In genomic region chr7:112138509-112139405, GRCm38 (mm10) we compare ENCODE assay signal across 11 mouse cellular contexts. TPM values are rescaled to one million over a fixed set of nuclear protein-coding genes. Genes with fewer than 3 reads are reported as not detected.
A peak's percentile ranks its signal among the peaks of the same experiment; 100 is the strongest.
DNase-seq lines count a peak whose midpoint lies in the region; TF ChIP-seq lines count a peak whose summit lies in the region.
"Had no signal": no experiment of that assay in that cellular context is flagged by ENCODE, and none has a peak within 500 bp of the region (broad histone marks: within the 10 kb centered on the region; RNA-seq: fewer than 3 reads in every experiment).

No protein-coding gene starts in this region.

- TF ChIP-seq CTCF in layer of hippocampus, adult 2 months (conservative IDR thresholded peaks at IDR 0.05), result no peak

- H3K4me3 ChIP-seq in layer of hippocampus, adult 2 months, result no peak overlapping the region
- H3K4me3 ChIP-seq in brown adipose tissue, adult 24 weeks (ENCODE audit: insufficient read depth, low read depth, low read length), result no peak overlapping the region
- H3K4me3 ChIP-seq: limb, embryonic 15.5 days had no signal

- peak overlapping the region; percentile 23; the same call in 1 of the 2 replicates for H3K27ac ChIP-seq in layer of hippocampus, adult 2 months
- H3K27ac ChIP-seq in brown adipose tissue, adult 24 weeks (replicated peaks; ENCODE audit: low read depth, low read length), result peak overlapping the region; percentile 71
- H3K27ac ChIP-seq: limb, embryonic 15.5 days had no signal

- H3K4me1 ChIP-seq in brown adipose tissue, adult 24 weeks (ENCODE audit: control insufficient read depth, insufficient read depth, insufficient read length, low read length), result peaks cover 17% of the 10 kb centered on the region

- DNase-seq in layer of hippocampus, adult 2 months (ENCODE audit: low spot score in 2 of 2), result no peak
- no peak for DNase-seq in layer of hippocampus, adult 9-10 months (ENCODE audit: low spot score)
- DNase-seq in heart, postnatal 14 days, result peak; percentile 42
- peak; percentile 40 to 79 for DNase-seq in lung, postnatal 4 days
- no peak for DNase-seq in frontal cortex, postnatal 10 days (ENCODE audit: low spot score in 2 of 2)
- no peak for DNase-seq in layer of hippocampus, postnatal 25 days (ENCODE audit: extremely low spot score in 1 of 2, low spot score in 1 of 2)
- no peak for DNase-seq in yolk sac, embryonic 10.5 days (ENCODE audit: low spot score)
- DNase-seq: cerebellum, adult 9-10 months had no signal

- intact Hi-C loops in heart, postnatal 14 days (cut with DNase I), result no loop called here

RNA-seq across cellular contexts. Expression of gene Dkk3, which starts 20.1 kb away (rescaled TPM):
- total RNA-seq in layer of hippocampus, adult 2 months (2021), result 100 to 1,000 TPM; 253 to 270 TPM
- polyA plus RNA-seq in brown adipose tissue, adult 24 weeks (2012; ENCODE audit: insufficient read depth, insufficient read length, missing spikeins), result 0.32 and 0.46 TPM in 2 replicates
- total RNA-seq in heart, postnatal 14 days (2021), result 10 to 100 TPM; 21.3 to 48.5 TPM
- 100 to 1,000 TPM; 218 to 244 TPM for total RNA-seq in layer of hippocampus, postnatal 25 days (2021)
- total RNA-seq: hematopoietic stem cell, adult 5-6 weeks had no signal

Comparison
In these comparisons a context has a peak if more than half of its experiments do, and no peak if none do; other contexts are left out.
1. DNase-seq: peak in heart, postnatal 14 days (2 of 2) and lung, postnatal 4 days (2 of 2); none in layer of hippocampus, adult 2 months (0 of 2), layer of hippocampus, adult 9-10 months (single experiment), frontal cortex, postnatal 10 days (0 of 2), layer of hippocampus, postnatal 25 days (0 of 2) and yolk sac, embryonic 10.5 days (single experiment).
2. RNA of gene Dkk3, which starts 20.1 kb away (total RNA-seq): 253 to 270 TPM in layer of hippocampus, adult 2 months and 218 to 244 TPM in layer of hippocampus, postnatal 25 days; 21.3 to 48.5 TPM in heart, postnatal 14 days; every median in the first group is over 4 times any median in the second.